In genomic region chr2:18229279-18229678, GRCm38 (mm10) we compare ENCODE assay signal across 12 mouse cellular contexts.
DNase-seq lines count a peak whose midpoint lies in the region; ATAC-seq and TF ChIP-seq lines count a peak whose summit lies in the region.
"Had no signal": no experiment of that assay in that cellular context is flagged by ENCODE, and none has a peak within 500 bp of the region (broad histone marks: within the 10 kb centered on the region; RNA-seq: fewer than 3 reads in every experiment).

No protein-coding gene starts in this region.

- no peak for TF ChIP-seq CTCF in gastrocnemius, adult 2 months (IDR thresholded peaks at IDR 0.05)

- no peaks in the 10 kb centered on the region for H3K27me3 ChIP-seq in heart, embryonic 11.5 days (ENCODE audit: control insufficient read depth, insufficient read depth, low read length)
- H3K27me3 ChIP-seq: heart, embryonic 15.5 days had no signal

- H3K4me1 ChIP-seq in heart, embryonic 11.5 days (ENCODE audit: control insufficient read depth, insufficient read depth, low read length) = peaks cover 3% of the 10 kb centered on the region; the same call in 1 of the 2 replicates

- 26% methylated on average over 2 of the region's 2 CpGs for WGBS in heart, embryonic 11.5 days (ENCODE audit: insufficient replicate concordance)

- H3K9ac ChIP-seq in heart, embryonic 11.5 days (ENCODE audit: low read depth, low read length) = 0 out of 2 replicates have a peak overlapping the region, but pooled peaks have one; percentile 16
- H3K9ac ChIP-seq: forebrain, postnatal 0 days; heart, embryonic 15.5 days had no signal

- no peaks in the 10 kb centered on the region for H3K36me3 ChIP-seq in heart, embryonic 11.5 days (ENCODE audit: control insufficient read depth, insufficient read depth, low read length)
- H3K36me3 ChIP-seq: heart, embryonic 15.5 days had no signal

- peak; percentile 59 for DNase-seq in gastrocnemius, adult 2 months
- no peak for DNase-seq in gastrocnemius, postnatal 4 days (ENCODE audit: low spot score in 2 of 2)
- DNase-seq in NIH3T3 (ENCODE audit: low read depth) = peak; percentile 36
- DNase-seq in kidney, postnatal 25 days = peak; percentile 52 to 68
- no peak for DNase-seq in urinary bladder, adult 18-20 months (ENCODE audit: low spot score in 2 of 2)
- no peak for DNase-seq in yolk sac, embryonic 10.5 days (ENCODE audit: low spot score)
- no peak for DNase-seq in urinary bladder, postnatal 36 days (ENCODE audit: low spot score in 2 of 2)
- DNase-seq: forebrain, postnatal 0 days; retina, postnatal 1 day; thymus, postnatal 36 days had no signal

- peak overlapping the region; percentile 39; the same call in 1 of the 2 replicates for H3K27ac ChIP-seq in gastrocnemius, adult 2 months
- no peak overlapping the region for H3K27ac ChIP-seq in heart, embryonic 11.5 days (ENCODE audit: low read depth, low read length)
- H3K27ac ChIP-seq: heart, embryonic 15.5 days had no signal

- H3K4me3 ChIP-seq in gastrocnemius, adult 2 months = no peak overlapping the region
- no peak overlapping the region for H3K4me3 ChIP-seq in heart, embryonic 11.5 days (ENCODE audit: low read depth, low read length)
- H3K4me3 ChIP-seq: heart, embryonic 15.5 days had no signal

- no peaks in the 10 kb centered on the region for H3K9me3 ChIP-seq in heart, embryonic 11.5 days (replicated peaks; ENCODE audit: control insufficient read depth, low read length)
- H3K9me3 ChIP-seq: heart, embryonic 15.5 days had no signal

- intact Hi-C loops in gastrocnemius, adult 2 months (cut with DNase I) = no loop called here

- no peak overlapping the region for H3K4me2 ChIP-seq in heart, embryonic 11.5 days
- H3K4me2 ChIP-seq: heart, embryonic 15.5 days had no signal

- no peak for ATAC-seq in heart, embryonic 11.5 days (replicated peaks; ENCODE audit: insufficient number of reproducible peaks, low FRiP score, low TSS enrichment)
- ATAC-seq: forebrain, postnatal 0 days had no signal

Comparison
In these comparisons a context has a peak if more than half of its experiments do, and no peak if none do; other contexts are left out.
1. DNase-seq: peak in gastrocnemius, adult 2 months (single experiment), NIH3T3 (single experiment) and kidney, postnatal 25 days (2 of 2); none in gastrocnemius, postnatal 4 days (0 of 2), urinary bladder, adult 18-20 months (0 of 2), yolk sac, embryonic 10.5 days (single experiment) and urinary bladder, postnatal 36 days (0 of 2).